ENCODE assay signal across 18 mouse cellular contexts in the genomic region with DNA sequence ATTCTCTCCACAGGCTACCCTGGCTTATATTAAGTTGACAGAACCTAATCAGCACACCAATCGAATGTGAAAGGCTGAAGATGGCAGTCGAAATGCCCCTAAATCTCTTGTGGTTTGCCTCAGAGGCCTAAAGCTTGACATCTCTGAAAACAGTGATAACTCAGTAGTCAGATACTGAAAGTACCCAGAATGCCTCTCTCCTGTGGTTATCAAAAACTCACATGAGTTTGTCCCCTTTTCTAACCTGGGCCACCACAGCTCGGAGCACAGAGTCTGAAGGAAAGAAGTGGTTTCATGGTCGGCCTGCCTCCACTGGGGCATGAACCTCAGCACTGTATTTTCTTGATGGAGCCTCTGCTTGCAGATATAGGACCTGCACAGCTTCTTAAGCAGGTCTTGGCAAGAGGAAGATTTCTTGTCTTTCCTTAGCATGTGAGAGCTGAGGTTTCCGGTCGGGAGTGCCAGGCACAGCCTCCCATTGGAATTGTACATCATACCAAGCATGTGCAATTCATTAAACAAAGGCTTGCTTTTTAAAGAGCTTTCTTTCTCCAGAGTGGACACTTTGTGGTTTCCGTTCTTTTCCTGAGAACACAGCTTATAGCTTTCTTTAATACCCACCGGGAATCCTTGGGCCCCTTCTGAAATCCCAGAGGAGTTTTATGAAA. TPM values are rescaled to one million over a fixed set of nuclear protein-coding genes. Genes with fewer than 3 reads are reported as not detected.
DNase-seq lines count a peak whose midpoint lies in the region; ATAC-seq and TF ChIP-seq lines count a peak whose summit lies in the region.
"Had no signal": no experiment of that assay in that cellular context is flagged by ENCODE, and none has a peak within 500 bp of the region (broad histone marks: within the 10 kb centered on the region; RNA-seq: fewer than 3 reads in every experiment).

No protein-coding gene starts in this region.

- H3K4me3 ChIP-seq in limb, embryonic 12.5 days (replicated peaks), result no peak overlapping the region
- no peak overlapping the region for H3K4me3 ChIP-seq in limb, embryonic 10.5 days
- H3K4me3 ChIP-seq in limb, embryonic 14.5 days (replicated peaks; ENCODE audit: low read length), result no peak overlapping the region
- no peak overlapping the region for H3K4me3 ChIP-seq in intestine, postnatal 0 days (ENCODE audit: low read depth, low read length)
- H3K4me3 ChIP-seq: erythroblast, embryonic 14.5 days; layer of hippocampus, adult 2 months; midbrain, embryonic 15.5 days; neural tube, embryonic 13.5 days had no signal

- TF ChIP-seq POLR2A in limb, embryonic 14.5 days (IDR thresholded peaks at IDR 0.05; ENCODE audit: borderline replicate concordance, extremely low read depth, insufficient read depth, insufficient read length), result no peak

- no peak for DNase-seq in limb, embryonic 10.5 days (ENCODE audit: low spot score)
- DNase-seq in T-cell, adult 2 months (ENCODE audit: low spot score), result peak; percentile 10
- peak; percentile 48 for DNase-seq in limb, embryonic 14.5 days (ENCODE audit: low spot score)
- DNase-seq in spleen, postnatal 36 days (ENCODE audit: low spot score in 2 of 2), result peak; percentile 87 to 89
- no peak for DNase-seq in layer of hippocampus, postnatal 25 days (ENCODE audit: extremely low spot score in 1 of 2, low spot score in 1 of 2)
- no peak for DNase-seq in c-Kit-positive CD71-positive TER-119-positive erythroid progenitor cells, embryonic 14.5 days (ENCODE audit: low spot score)
- DNase-seq: adrenal gland, adult 8-10 months; heart, postnatal 10 days; retina, postnatal 1 day had no signal

- H3K9ac ChIP-seq in limb, embryonic 12.5 days (replicated peaks), result no peak overlapping the region
- no peak overlapping the region for H3K9ac ChIP-seq in limb, embryonic 14.5 days (ENCODE audit: low read depth, low read length, severe bottlenecking)
- no peak overlapping the region for H3K9ac ChIP-seq in intestine, postnatal 0 days (ENCODE audit: low read depth, low read length)
- H3K9ac ChIP-seq: liver, embryonic 14.5 days; midbrain, embryonic 15.5 days; neural tube, embryonic 13.5 days had no signal

- H3K9me3 ChIP-seq in limb, embryonic 12.5 days, result no peaks in the 10 kb centered on the region
- H3K9me3 ChIP-seq in limb, embryonic 10.5 days (replicated peaks), result no peaks in the 10 kb centered on the region
- no peaks in the 10 kb centered on the region for H3K9me3 ChIP-seq in limb, embryonic 14.5 days (ENCODE audit: control insufficient read depth, low read length)
- H3K9me3 ChIP-seq in intestine, postnatal 0 days (ENCODE audit: control insufficient read depth), result no peaks in the 10 kb centered on the region
- H3K9me3 ChIP-seq: midbrain, embryonic 15.5 days; neural tube, embryonic 13.5 days had no signal

- peaks cover 26% of the 10 kb centered on the region for H3K4me1 ChIP-seq in limb, embryonic 12.5 days (replicated peaks)
- H3K4me1 ChIP-seq in limb, embryonic 10.5 days, result peaks cover 30% of the 10 kb centered on the region
- H3K4me1 ChIP-seq in limb, embryonic 14.5 days (ENCODE audit: control insufficient read depth, insufficient read depth, low read length), result 0 out of 2 replicates have a peak, but pooled peaks cover 9% of the 10 kb centered on the region
- H3K4me1 ChIP-seq in intestine, postnatal 0 days (replicated peaks; ENCODE audit: control insufficient read depth, insufficient read depth, low read length), result no peaks in the 10 kb centered on the region
- H3K4me1 ChIP-seq: midbrain, embryonic 15.5 days; neural tube, embryonic 13.5 days had no signal

- H3K36me3 ChIP-seq in limb, embryonic 12.5 days, result no peaks in the 10 kb centered on the region
- H3K36me3 ChIP-seq in limb, embryonic 10.5 days, result no peaks in the 10 kb centered on the region
- H3K36me3 ChIP-seq in limb, embryonic 14.5 days (ENCODE audit: control insufficient read depth, insufficient read depth, low read length), result no peaks in the 10 kb centered on the region
- H3K36me3 ChIP-seq in intestine, postnatal 0 days (ENCODE audit: control insufficient read depth, insufficient read depth), result no peaks in the 10 kb centered on the region
- H3K36me3 ChIP-seq: midbrain, embryonic 15.5 days; neural tube, embryonic 13.5 days had no signal

- no peak for ATAC-seq in limb, embryonic 12.5 days (ENCODE audit: insufficient number of reproducible peaks, insufficient read depth, low FRiP score, low TSS enrichment, low read depth)
- no peak for ATAC-seq in limb, embryonic 14.5 days (ENCODE audit: low FRiP score, low read depth)
- ATAC-seq in intestine, postnatal 0 days, result no peak
- ATAC-seq: hindbrain, embryonic 16.5 days; midbrain, embryonic 15.5 days had no signal

- H3K4me2 ChIP-seq in limb, embryonic 12.5 days, result no peak overlapping the region
- no peak overlapping the region for H3K4me2 ChIP-seq in limb, embryonic 14.5 days (replicated peaks; ENCODE audit: low read depth, low read length, severe bottlenecking)
- no peak overlapping the region for H3K4me2 ChIP-seq in intestine, postnatal 0 days (replicated peaks; ENCODE audit: low read depth)
- H3K4me2 ChIP-seq: midbrain, embryonic 15.5 days; neural tube, embryonic 13.5 days had no signal

- peak overlapping the region; percentile 66; the same call in 1 of the 2 replicates for H3K27ac ChIP-seq in limb, embryonic 12.5 days
- H3K27ac ChIP-seq in limb, embryonic 10.5 days, result no peak overlapping the region; the same call in 1 of the 2 replicates
- peak overlapping the region; percentile 41; the same call in 1 of the 2 replicates for H3K27ac ChIP-seq in limb, embryonic 14.5 days (replicated peaks; ENCODE audit: low read depth, low read length)
- H3K27ac ChIP-seq in intestine, postnatal 0 days (ENCODE audit: low read depth, low read length), result no peak overlapping the region
- H3K27ac ChIP-seq: layer of hippocampus, adult 2 months; liver, embryonic 14.5 days; macrophage; midbrain, embryonic 15.5 days; neural tube, embryonic 13.5 days had no signal

- 50% methylated on average over 8 of the region's 8 CpGs for WGBS in limb, embryonic 12.5 days
- 72% methylated on average over 8 of the region's 8 CpGs for WGBS in limb, embryonic 10.5 days
- 37% methylated on average over 8 of the region's 8 CpGs for WGBS in limb, embryonic 14.5 days
- WGBS in intestine, postnatal 0 days, result 77% methylated on average over 8 of the region's 8 CpGs

- TF ChIP-seq CTCF in intestine, postnatal 0 days (IDR thresholded peaks at IDR 0.05; ENCODE audit: low read depth), result no peak

- H3K27me3 ChIP-seq in limb, embryonic 12.5 days, result no peaks in the 10 kb centered on the region
- H3K27me3 ChIP-seq in limb, embryonic 10.5 days (ENCODE audit: low read depth, poor library complexity, severe bottlenecking), result no peaks in the 10 kb centered on the region
- no peaks in the 10 kb centered on the region for H3K27me3 ChIP-seq in limb, embryonic 14.5 days (ENCODE audit: control insufficient read depth, insufficient read depth, low read length)
- H3K27me3 ChIP-seq in intestine, postnatal 0 days (replicated peaks; ENCODE audit: control insufficient read depth, insufficient read depth, low read length), result no peaks in the 10 kb centered on the region
- H3K27me3 ChIP-seq: midbrain, embryonic 15.5 days; neural tube, embryonic 13.5 days had no signal

RNA-seq across cellular contexts. Expression of gene Tmem252, which starts 27.5 kb away (rescaled TPM):
- polyA plus RNA-seq in limb, embryonic 12.5 days (2016; fragmentation: Nextera tagmentation; extraction: Ambion mirVana), result 1.5 TPM in 2 replicates
- 0.28 and 0.51 TPM in 2 replicates for polyA plus RNA-seq in limb, embryonic 10.5 days (2016; fragmentation: Nextera tagmentation; extraction: Ambion mirVana)
- polyA plus RNA-seq in limb, embryonic 14.5 days (2012; rRNA removed), result 0.10 and 0.18 TPM in 2 replicates
- polyA plus RNA-seq in limb, embryonic 14.5 days (2014; fragmentation: Nextera tagmentation; extraction: Ambion mirVana), result 1.5 and 2.2 TPM in 2 replicates
- polyA plus RNA-seq in intestine, postnatal 0 days (2015; fragmentation: Nextera tagmentation; extraction: Ambion mirVana), result 9.3 and 11.3 TPM in 2 replicates
- under 1 TPM; 0.35 to 0.49 TPM for total RNA-seq in layer of hippocampus, postnatal 25 days (2021)
- polyA plus RNA-seq: erythroblast, embryonic 14.5 days; macrophage had no signal

Comparison
In these comparisons a context has a peak if more than half of its experiments do, and no peak if none do; other contexts are left out.
1. H3K27ac ChIP-seq: peak in limb, embryonic 12.5 days (single experiment) and limb, embryonic 14.5 days (single experiment); none in limb, embryonic 10.5 days (single experiment) and intestine, postnatal 0 days (single experiment).
2. DNase-seq: peak in T-cell, adult 2 months (single experiment), limb, embryonic 14.5 days (single experiment) and spleen, postnatal 36 days (2 of 2); none in limb, embryonic 10.5 days (single experiment), layer of hippocampus, postnatal 25 days (0 of 2) and c-Kit-positive CD71-positive TER-119-positive erythroid progenitor cells, embryonic 14.5 days (single experiment).